Mouse (Mus musculus) bone marrow macrophage, adult 2 months (primary cell): ENCODE measurements around the gene Acrbp.

Experiments
- CTCF ChIP-seq: IDR thresholded peaks from 2 replicates; pipeline ENCODE4 v1.5.1; 2012; ENCODE audit warnings: low read depth, mild to moderate bottlenecking, low read length, moderate library complexity
- POLR2A ChIP-seq: IDR thresholded peaks from 2 replicates; pipeline ENCODE4 v1.6.1; 2012; ENCODE audit warnings: mild to moderate bottlenecking, low read depth, low read length, borderline replicate concordance

DNA sequence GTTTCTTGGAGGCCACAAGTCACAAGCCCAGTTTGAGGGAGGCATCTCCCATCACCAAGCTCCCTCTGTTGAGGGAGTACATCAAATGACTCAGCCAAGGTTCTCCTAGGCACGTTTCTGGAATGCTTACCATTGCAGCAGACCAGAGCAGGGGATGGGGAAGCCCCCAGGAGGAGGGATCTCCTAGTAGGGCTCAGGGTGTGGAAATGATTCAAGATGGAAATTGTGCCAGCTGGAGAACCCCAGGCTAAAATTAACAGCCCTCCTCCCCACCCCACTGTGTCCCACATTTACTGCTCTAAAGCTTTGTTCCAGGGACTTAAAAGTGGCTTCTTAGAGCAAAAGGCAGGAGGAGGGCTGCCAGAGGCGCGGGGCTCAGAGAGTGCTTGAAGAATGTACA is 44.4 kb upstream of the Acrbp start:
- TF ChIP-seq CTCF (no peak), POLR2A (no peak)
